Mouse (Mus musculus) common myeloid progenitor, adult 5-6 weeks (primary cell): ENCODE measurements at regions not wholly inside any gene's neighbourhood (a gene's known extent, or its start where the extent isn't known, plus 50 kb on each side); places are given as distances from the start of the nearest gene placed in this dataset.

ENCODE experiments used
- ATAC-seq: replicated peaks from 2 replicates; pipeline ENCODE4 v1.8.0; 2016; ENCODE audit warnings: low read depth, mild to moderate bottlenecking, moderate TSS enrichment, inconsistent platforms; ENCODE audit not compliant: poor library complexity, severe bottlenecking

- ATAC-seq = no peak
Measured at GRCm38 (mm10) chr15:69632306-69632705, 3131.6 kb upstream of the Lrrc6 start.

GRCm38 (mm10) chr15:69617998-69618397 lies 3117.3 kb upstream of the Lrrc6 start:
- peak; percentile 53; the same call in 1 of the 2 replicates for ATAC-seq

GRCm38 (mm10) chr15:69614048-69614447 lies 3113.3 kb upstream of the Lrrc6 start:
- peak; percentile 91 for ATAC-seq

- ATAC-seq = no peak
Measured at GRCm38 (mm10) chr15:69591219-69592006, 3090.7 kb upstream of the Lrrc6 start.

- ATAC-seq = no peak
Measured at GRCm38 (mm10) chr15:69588084-69588483, 3087.4 kb upstream of the Lrrc6 start.

GRCm38 (mm10) chr15:69576742-69577141 lies 3076.0 kb upstream of the Lrrc6 start:
- ATAC-seq = peak; percentile 52

GRCm38 (mm10) chr15:69575611-69576153 lies 3075.0 kb upstream of the Lrrc6 start:
- ATAC-seq = peak; percentile 92

- no peak for ATAC-seq
Measured at GRCm38 (mm10) chr15:69554171-69554570, 3053.5 kb upstream of the Lrrc6 start.

GRCm38 (mm10) chr15:69552062-69552628 lies 3051.4 kb upstream of the Lrrc6 start:
- ATAC-seq = no peak

- ATAC-seq = no peak
Measured at GRCm38 (mm10) chr15:69551012-69551411, 3050.3 kb upstream of the Lrrc6 start.

GRCm38 (mm10) chr15:69526441-69527094 lies 3025.9 kb upstream of the Lrrc6 start:
- ATAC-seq = no peak

- ATAC-seq = no peak
Measured at GRCm38 (mm10) chr15:69484421-69485074, 2983.8 kb upstream of the Lrrc6 start.

- ATAC-seq = peak; percentile 52; the same call in 1 of the 2 replicates
Measured at GRCm38 (mm10) chr15:69483096-69483495, 2982.4 kb upstream of the Lrrc6 start.

GRCm38 (mm10) chr15:69481087-69481486 lies 2980.4 kb upstream of the Lrrc6 start:
- ATAC-seq = 0 out of 2 replicates have a peak, but pooled peaks have one; percentile 27

GRCm38 (mm10) chr15:69477050-69477449 lies 2976.3 kb upstream of the Lrrc6 start:
- peak; percentile 73 for ATAC-seq

GRCm38 (mm10) chr15:69469566-69469965 lies 2968.9 kb upstream of the Lrrc6 start:
- no peak for ATAC-seq

- no peak for ATAC-seq
Measured at GRCm38 (mm10) chr15:69460581-69461194, 2960.0 kb upstream of the Lrrc6 start.

- no peak for ATAC-seq
Measured at GRCm38 (mm10) chr15:69457473-69457872, 2956.8 kb upstream of the Lrrc6 start.

- no peak for ATAC-seq
Measured at GRCm38 (mm10) chr15:69456191-69456770, 2955.6 kb upstream of the Lrrc6 start.
